Mouse (Mus musculus): ENCODE measurements at regions not wholly inside any gene's neighbourhood (a gene's known extent, or its start where the extent isn't known, plus 50 kb on each side); places are given as distances from the start of the nearest gene placed in this dataset.
"Not testable (repeated sequence)": the region's sequence is repeated elsewhere in the genome, so short reads cannot be mapped to it uniquely, and the experiment has no call there.

DNA sequence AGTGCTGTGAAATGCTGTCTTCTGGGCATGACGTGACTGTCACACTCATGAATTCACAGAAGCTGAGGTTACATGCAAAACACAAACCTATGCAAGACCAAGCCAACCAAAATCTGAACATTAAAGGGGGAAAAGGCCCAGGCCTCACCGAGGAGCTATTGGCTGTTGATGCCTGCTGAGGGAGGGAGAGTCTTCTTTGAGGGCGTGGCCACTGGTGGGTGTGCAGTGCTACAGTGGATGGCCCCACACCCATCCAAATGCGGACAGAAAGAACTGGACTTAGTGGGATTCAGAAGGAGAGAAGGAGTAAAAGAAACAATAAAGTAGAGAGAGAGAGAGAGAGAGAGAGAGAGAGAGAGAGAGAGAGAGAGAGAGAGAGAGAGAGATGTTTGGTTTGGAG lies 843.6 kb upstream of the Olfr1507 start:
- DNase-seq (ENCODE audit: extremely low spot score, low spot score) = not testable (repeated sequence)

DNA sequence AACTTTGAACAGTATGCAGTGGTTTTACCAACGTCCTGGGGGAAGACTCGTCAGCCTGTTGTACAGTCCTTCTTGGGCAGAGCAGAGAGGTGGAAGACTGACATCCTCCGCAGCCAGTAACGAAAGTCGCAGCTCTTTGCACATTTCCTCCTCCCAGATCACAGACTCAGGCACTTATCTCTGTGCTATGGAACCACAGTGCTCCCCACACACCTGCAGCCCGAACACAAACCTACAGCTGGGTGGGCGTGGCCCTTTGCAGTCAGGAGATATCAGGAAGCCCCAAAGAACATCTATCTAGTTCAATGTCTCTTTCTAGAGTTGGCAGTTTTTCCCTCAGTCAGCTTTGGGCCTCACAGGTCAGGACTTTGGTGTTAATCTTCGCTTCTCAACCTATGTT lies 841.9 kb upstream of the Olfr1507 start:
- not testable (repeated sequence) for DNase-seq (ENCODE audit: extremely low spot score, low spot score)

GRCm38 (mm10) chr14:53336705-53337104 lies 841.2 kb upstream of the Olfr1507 start:
- DNase-seq (ENCODE audit: extremely low spot score, low spot score) = not testable (repeated sequence)

- DNase-seq (ENCODE audit: extremely low spot score, low spot score) = not testable (repeated sequence)
Measured at GRCm38 (mm10) chr14:53334451-53334850, 838.9 kb upstream of the Olfr1507 start.

DNA sequence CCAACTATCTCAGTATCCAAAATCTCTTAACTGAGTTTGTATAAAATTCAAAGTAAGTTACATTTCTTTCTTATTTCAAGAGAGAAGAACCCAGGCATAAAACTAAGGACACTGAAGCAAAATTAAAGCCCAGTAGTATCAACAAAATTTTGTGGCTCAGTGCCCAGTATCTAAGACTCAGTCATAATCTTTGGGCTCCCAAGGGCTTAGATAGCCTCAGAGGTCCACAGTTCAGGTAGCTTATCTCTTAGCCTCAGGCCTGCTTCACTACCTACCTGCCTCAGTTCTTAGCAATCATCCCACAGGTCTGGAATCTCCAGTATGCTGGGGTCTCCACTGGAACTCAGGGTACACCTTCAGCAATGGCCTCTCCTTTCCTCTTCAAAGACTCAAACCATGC lies 835.6 kb upstream of the Olfr1507 start:
- DNase-seq (ENCODE audit: extremely low spot score, low spot score) = not testable (repeated sequence)

DNA sequence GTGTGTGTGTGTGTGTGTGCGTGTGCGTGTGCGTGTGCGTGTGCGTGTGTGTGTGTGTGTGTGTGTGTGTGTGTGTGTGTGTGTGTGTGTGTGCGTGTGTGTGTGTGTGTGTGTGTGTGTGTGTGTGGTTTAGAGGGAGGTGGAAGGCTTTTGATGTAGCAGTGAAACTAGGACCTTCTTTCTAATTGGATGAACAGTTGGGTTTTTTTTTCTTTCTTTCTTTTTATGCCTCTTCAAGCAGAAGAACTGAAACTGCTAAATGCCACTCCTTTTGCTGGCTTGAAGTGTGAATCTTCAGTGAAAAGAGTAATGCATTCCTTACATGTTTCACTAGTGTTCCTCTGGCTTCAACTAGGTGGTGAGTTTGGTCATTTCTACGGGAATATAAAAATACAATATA lies 828.8 kb upstream of the Olfr1507 start:
- not testable (repeated sequence) for DNase-seq (ENCODE audit: extremely low spot score, low spot score)

DNA sequence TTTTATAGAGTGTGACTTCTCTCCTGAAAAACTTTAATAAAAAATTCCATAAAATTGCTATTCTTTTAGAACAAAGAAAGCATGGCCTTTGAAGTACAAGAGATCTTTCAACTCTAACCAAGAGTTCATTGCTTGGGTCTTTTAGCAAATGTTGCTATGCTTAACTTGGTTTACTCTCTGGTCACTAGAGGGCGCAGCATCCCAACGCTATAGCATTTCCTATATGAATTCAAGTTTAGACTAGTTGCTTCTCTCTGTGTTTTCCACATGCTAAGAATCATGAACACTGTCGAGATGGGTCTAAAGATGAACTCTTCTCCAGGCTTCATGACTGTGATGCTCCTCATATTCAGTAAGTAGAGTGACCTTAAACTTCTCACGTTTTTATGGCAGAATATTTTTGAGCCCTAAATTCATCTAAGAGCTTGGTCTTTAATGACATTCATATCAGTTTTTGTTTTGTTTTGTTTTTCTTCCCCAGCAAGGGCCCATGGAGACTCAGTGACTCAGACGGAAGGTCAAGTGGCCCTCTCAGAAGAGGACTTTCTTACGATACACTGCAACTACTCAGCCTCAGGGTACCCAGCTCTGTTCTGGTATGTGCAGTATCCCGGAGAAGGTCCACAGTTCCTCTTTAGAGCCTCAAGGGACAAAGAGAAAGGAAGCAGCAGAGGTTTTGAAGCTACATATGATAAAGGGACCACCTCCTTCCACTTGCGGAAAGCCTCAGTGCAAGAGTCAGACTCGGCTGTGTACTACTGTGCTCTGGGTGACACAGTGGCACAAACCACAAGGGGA lies 823.2 kb upstream of the Olfr1507 start:
- DNase-seq (ENCODE audit: extremely low spot score, low spot score) = not testable (repeated sequence)

DNA sequence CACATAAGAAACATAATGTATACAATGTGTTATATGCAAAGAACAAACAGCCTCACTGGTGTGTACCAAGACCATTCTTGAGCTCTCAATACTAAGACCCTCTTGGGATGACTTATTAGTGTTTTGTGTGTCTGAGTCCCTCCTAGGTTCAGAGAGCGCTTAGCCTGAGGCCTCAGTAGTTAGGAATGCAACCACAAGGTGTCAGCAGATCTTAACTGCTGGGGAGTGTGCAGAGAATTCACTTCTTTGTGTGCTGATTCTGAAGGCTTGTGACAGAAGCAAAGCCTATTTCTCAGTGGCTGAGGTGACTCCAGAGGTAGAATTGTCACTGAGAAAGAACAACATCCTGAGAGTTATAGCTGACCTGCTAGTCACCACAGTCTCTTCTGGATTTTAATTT lies 816.9 kb upstream of the Olfr1507 start:
- not testable (repeated sequence) for DNase-seq (ENCODE audit: extremely low spot score, low spot score)

DNA sequence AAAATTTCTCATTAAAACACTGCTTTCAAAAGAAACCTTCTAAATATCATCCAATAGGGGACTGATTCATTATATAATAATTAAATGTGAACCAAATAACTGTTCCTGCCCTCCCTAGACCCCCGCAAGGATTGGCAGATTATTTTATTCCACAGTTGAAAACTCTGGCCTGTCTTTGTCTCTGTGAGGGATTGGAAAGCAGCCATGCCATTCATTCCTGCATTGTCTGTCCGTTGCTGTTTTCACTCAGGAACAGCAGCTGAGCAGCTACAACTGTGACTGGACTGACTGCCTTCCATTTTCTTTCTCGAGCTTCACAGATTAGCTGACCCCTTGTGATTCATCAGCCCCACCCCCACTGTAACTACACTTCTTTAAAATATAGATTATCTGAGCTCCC lies 807.6 kb upstream of the Olfr1507 start:
- not testable (repeated sequence) for DNase-seq (ENCODE audit: extremely low spot score, low spot score)

DNA sequence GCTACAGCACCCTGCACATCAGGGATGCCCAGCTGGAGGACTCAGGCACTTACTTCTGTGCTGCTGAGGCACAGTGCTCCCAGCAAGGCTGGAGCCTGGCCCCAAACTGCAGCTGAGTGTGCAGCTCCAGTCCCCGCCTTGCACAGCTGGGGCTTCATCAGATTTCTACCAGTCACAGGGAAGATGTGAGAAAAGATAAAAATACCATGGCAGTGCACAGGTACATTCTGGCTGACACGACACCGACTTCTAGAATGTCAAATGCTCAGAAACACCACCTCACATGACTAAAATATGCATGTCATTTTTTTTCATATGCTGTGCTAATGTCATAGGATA lies 806.9 kb upstream of the Olfr1507 start:
- DNase-seq (ENCODE audit: extremely low spot score, low spot score) = not testable (repeated sequence)

- not testable (repeated sequence) for DNase-seq (ENCODE audit: extremely low spot score, low spot score)
Measured at GRCm38 (mm10) chr14:53301722-53302490, 806.4 kb upstream of the Olfr1507 start.

DNA sequence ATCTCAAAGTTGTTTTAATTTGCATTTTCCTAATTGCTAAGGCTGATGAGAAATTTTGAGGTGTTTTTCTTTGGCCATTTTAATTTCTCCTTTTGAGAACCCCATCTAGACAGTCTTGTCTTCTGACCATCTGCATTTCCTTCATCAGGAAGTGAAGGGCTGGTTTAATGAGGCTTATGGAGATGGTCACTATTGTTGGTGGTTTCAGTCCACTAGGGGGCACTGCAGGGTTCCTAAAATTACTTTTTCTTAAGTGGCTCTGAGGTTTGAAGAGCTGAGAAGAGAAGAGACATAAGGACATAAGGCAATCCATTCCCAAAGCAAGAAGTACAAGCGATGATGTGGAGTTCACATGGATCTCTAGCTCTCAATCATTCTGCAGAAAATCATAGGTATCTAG lies 805.6 kb upstream of the Olfr1507 start:
- not testable (repeated sequence) for DNase-seq (ENCODE audit: extremely low spot score, low spot score)

DNA sequence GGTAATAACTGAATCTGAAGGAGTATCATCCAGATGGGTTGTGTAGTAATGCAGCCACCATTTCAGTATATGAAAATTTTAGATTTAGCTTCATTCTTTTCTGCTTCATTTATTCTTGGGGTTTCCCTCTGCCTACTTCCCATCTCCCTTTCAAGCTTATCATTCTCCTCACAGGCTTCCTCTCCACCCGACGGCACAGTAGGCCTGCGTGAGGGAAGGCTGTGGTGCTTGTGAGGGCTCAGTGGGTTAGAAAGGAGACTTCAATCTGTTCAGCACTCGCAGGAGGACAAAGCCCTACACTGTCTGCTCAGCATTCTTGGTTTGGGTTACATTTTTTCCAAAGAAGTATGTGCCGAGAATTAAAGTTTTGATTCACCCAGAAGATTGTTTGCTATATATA lies 804.2 kb upstream of the Olfr1507 start:
- DNase-seq (ENCODE audit: extremely low spot score, low spot score) = not testable (repeated sequence)

GRCm38 (mm10) chr14:53283350-53284141 lies 788.0 kb upstream of the Olfr1507 start:
- DNase-seq (ENCODE audit: extremely low spot score, low spot score) = not testable (repeated sequence)

GRCm38 (mm10) chr14:53273218-53273617 lies 777.7 kb upstream of the Olfr1507 start:
- not testable (repeated sequence) for DNase-seq (ENCODE audit: extremely low spot score, low spot score)

DNA sequence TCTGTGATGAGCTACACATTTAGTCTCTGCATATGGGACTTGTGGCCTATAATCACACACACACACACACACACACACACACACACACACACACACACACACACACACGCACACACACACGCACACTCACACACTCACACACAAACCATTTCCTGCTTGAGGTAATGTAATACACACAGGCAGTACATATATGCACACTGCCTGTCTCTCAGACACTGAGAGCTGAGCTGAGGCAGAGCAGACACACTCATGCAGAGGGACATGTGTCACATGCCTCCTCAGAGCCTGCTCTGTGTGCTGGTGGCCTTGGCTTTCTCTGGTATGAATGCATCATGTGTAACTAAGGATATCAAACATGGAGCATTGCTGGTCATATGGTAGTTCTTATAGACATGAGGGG lies 772.1 kb upstream of the Olfr1507 start:
- not testable (repeated sequence) for DNase-seq (ENCODE audit: extremely low spot score, low spot score)

GRCm38 (mm10) chr14:53255962-53256361 lies 760.4 kb upstream of the Olfr1507 start:
- not testable (repeated sequence) for DNase-seq (ENCODE audit: extremely low spot score, low spot score)

GRCm38 (mm10) chr14:53253470-53253869 lies 757.9 kb upstream of the Olfr1507 start:
- not testable (repeated sequence) for DNase-seq (ENCODE audit: extremely low spot score, low spot score)

DNA sequence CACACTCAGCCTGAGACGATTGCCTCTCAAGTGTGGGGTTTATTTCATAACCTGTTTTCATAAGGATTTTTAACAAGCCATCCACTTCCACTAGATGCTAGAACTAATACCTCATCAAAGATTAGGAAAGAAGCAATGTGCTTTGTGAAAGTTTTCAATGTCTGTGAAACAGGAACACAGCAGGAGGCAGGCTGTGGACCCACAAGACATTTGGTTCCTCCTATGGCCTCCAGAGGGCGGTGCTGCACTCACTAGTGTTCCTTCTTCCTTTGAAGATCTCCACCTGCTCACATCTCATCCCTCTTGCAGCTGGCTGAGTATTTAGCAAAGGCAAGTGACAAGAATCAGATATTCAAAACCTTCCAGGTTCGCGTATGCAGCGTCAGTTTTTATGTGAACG lies 735.6 kb upstream of the Olfr1507 start:
- not testable (repeated sequence) for DNase-seq (ENCODE audit: extremely low spot score, low spot score)

DNA sequence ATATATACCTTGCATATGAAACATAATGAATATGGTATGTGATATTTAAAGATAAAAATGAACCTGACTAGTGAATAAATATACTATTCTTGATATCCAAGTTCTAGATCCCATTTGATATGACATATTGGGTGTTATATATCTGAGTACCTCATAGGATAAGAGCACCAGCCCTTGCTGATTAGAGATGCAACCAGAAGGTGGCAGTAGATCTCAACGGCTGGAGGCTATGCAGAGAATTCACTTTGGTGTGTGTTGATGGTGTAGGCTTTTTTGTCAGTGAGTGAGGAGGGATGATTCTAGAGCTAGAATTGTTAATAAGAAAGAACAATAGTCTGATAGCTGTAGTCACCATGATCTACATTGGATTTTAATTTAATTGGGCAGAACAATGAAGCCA lies 729.2 kb upstream of the Olfr1507 start:
- DNase-seq (ENCODE audit: extremely low spot score, low spot score) = not testable (repeated sequence)

DNA sequence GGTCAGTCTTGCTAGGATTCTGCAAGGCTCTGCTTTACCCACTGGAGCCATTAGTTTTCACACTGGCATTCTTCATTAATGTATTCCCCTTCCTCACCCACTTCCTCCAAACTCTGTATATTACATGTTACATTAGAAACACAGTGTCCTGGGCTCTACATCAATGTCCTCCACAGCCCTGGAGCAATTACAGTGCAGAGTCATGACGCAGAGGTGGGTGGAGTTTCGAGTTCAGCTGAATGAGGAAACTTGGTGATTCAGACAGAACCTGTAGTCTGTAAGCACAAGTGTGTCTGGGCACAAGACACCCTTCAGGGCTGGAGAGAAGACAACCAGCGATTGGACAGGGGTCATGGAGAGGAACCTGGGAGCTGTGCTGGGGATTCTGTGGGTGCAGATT lies 715.0 kb upstream of the Olfr1507 start:
- not testable (repeated sequence) for DNase-seq (ENCODE audit: extremely low spot score, low spot score)

GRCm38 (mm10) chr14:53209258-53209657 lies 713.7 kb upstream of the Olfr1507 start:
- DNase-seq (ENCODE audit: extremely low spot score, low spot score) = not testable (repeated sequence)
